Mouse (Mus musculus) heart, postnatal 4 days (tissue): ENCODE data around the gene Hist1h3g. TPM values are rescaled to one million over a fixed set of nuclear protein-coding genes. Genes with fewer than 3 reads are reported as not detected.
"Not testable (repeated sequence)": the region's sequence is repeated elsewhere in the genome, so short reads cannot be mapped to it uniquely, and the experiment has no call there.

Experiments
- DNase-seq: peaks from one replicate; pipeline ENCODE4 v3.0.0; 2021
- total RNA-seq, 2 experiments: library from RNA; stranded (reverse); gene quantifications; 2 replicates each; pipeline ENCODE4 v1.2.3; 2021

Hist1h3g gene
- total RNA-seq, 2 experiments from 2014 or later, result 165 to 172 TPM

- no peak for DNase-seq
Observed at GRCm38 (mm10) chr13:23536076-23536822, 1.0 kb downstream of the Hist1h3g start.

DNA sequence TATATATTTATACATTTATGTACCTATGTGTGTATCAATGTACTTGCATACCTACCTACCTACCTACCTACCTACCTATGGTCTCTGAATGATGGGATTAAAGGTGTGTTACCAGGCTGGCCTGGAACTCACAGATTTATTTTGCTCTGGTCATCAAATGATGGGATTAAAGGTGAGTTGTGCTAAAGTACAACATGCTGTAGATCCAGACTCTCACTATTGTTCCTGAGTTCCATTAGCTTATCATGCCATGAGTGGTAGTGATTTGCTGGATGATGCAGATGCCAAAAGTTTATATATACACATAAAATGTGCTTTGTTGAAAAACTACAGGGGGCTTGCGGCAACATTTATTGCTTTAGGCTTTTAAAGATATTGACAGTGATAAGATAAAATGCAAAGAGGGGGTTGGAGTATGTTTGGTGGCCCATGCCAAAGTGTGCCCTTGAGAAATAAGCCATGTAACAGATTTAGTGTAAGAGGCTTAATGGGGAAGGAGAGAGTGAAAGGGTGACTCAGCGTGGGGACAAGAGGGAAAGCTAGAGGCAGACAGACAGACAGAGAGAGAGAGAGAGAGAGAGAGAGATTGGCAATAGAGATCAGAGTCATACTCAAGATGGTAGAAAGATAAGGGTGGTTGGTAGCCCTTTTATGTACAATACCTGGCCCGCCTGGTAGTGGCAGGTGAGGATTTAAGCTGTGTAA is 1.9 kb downstream of the Hist1h3g start:
- no peak for DNase-seq

- DNase-seq, result no peak
Observed at GRCm38 (mm10) chr13:23538249-23538648, 3.0 kb downstream of the Hist1h3g start.

GRCm38 (mm10) chr13:23539821-23540220 is 4.6 kb downstream of the Hist1h3g start:
- not testable (repeated sequence) for DNase-seq

- no peak for DNase-seq
Observed at GRCm38 (mm10) chr13:23541497-23541896, 6.3 kb downstream of the Hist1h3g start.

- DNase-seq, result not testable (repeated sequence)
Observed at GRCm38 (mm10) chr13:23542225-23542980, 7.2 kb downstream of the Hist1h3g start.

DNA sequence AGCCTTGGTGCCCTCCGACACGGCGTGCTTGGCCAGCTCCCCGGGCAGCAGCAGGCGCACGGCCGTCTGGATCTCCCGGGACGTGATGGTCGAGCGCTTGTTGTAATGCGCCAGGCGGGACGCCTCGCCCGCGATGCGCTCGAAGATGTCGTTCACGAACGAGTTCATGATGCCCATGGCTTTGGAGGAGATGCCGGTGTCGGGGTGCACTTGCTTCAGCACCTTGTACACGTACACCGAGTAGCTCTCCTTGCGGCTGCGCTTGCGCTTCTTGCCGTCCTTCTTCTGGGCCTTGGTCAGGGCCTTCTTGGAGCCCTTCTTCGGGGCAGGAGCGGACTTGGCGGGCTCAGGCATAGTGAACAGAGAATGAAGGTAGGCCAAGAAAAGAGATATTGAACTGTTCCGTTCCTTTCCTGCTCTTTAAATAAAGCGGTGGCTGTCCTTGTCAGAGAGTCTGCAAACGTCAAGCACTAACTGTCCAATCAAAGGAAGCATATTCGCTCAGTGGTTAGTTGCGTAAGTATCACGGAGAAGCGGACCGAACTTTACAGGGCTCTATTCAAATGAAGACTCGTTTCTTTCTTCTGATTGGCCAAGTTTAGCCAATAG is 7.9 kb downstream of the Hist1h3g start, which contains the start of gene Hist1h2bh:
Gene Hist1h2bh, minus strand, starts transcription at position 394 of the 609 bp plus-strand sequence.
- peak; percentile 62 for DNase-seq

GRCm38 (mm10) chr13:23543965-23544786 is 9.0 kb downstream of the Hist1h3g start, which contains the start of gene Hist1h3f:
Hist1h3f (plus strand) TSS chr13:23544052.
- DNase-seq, result peak; percentile 68

- DNase-seq, result not testable (repeated sequence)
Observed at GRCm38 (mm10) chr13:23544787-23545120, 9.5 kb downstream of the Hist1h3g start.

DNA sequence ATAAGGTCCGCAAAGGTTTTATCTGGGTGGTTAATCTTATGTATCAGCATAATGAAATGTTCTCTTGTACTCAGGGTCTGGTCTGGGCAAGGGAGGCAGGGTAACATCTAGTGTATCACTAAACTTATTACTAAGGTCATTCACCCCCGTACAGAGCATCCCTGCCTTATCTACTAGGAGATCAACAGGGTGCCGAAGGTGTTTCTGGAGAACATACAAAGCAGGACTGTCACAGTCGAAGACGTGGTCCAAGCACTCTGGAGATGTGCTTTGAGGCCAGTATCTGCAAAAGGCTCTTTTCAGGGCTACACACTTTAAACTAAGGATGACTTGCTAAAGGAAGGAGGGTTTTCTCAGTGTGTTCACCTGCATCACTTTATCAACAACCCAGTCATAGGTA is 11.5 kb downstream of the Hist1h3g start:
- DNase-seq, result no peak

- no peak for DNase-seq
Observed at GRCm38 (mm10) chr13:23550761-23551145, 15.5 kb downstream of the Hist1h3g start.

- DNase-seq, result peak; percentile 89
Observed at GRCm38 (mm10) chr13:23551146-23551834, 16.1 kb downstream of the Hist1h3g start, which contains the start of gene Hist1h4f. Hist1h4f (minus strand) TSS chr13:23551648.

GRCm38 (mm10) chr13:23551931-23552914 is 17.0 kb downstream of the Hist1h3g start:
- no peak for DNase-seq

DNA sequence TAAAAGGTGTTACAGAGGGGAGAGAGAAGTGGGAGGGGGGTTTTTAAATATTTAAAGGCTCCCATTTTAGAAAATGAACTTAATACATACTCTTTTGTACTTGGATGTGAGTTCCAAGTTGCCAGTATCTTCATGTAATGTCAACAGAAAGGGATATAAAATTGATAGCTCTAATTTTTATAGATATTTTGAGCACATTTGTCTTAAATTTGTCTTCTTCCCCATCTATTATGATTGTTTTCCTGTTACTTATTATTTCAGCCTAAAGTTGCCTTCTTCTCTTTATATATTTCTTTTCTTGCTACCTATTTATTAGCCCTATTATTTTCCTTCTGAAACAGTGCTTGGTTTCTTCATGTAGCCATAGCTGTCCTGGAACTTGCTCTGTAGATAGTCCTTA is 17.7 kb downstream of the Hist1h3g start, which contains the start of gene Hist1h1d:
Gene Hist1h1d, plus strand, starts transcription at position 301 of the 400 bp plus-strand sequence.
- no peak for DNase-seq

DNA sequence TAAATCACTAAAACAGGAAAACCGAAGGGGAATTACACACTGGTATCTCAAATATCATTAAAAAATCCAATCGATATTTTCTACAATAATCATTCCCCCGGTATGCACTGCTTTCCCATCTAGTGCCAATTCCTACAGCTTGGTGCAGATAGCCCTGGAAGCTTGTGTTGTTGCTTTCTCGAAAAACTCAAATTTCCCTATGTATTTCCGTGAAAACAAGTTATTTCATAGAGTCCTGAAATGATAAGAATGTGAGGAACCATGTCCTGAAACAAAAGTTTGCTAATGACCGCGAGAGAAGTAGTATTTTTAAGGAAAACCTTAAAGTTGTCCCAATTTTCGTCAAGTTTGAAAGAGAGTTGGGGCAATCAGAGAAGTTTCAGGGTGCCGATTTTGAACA is 19.2 kb downstream of the Hist1h3g start:
- no peak for DNase-seq

DNA sequence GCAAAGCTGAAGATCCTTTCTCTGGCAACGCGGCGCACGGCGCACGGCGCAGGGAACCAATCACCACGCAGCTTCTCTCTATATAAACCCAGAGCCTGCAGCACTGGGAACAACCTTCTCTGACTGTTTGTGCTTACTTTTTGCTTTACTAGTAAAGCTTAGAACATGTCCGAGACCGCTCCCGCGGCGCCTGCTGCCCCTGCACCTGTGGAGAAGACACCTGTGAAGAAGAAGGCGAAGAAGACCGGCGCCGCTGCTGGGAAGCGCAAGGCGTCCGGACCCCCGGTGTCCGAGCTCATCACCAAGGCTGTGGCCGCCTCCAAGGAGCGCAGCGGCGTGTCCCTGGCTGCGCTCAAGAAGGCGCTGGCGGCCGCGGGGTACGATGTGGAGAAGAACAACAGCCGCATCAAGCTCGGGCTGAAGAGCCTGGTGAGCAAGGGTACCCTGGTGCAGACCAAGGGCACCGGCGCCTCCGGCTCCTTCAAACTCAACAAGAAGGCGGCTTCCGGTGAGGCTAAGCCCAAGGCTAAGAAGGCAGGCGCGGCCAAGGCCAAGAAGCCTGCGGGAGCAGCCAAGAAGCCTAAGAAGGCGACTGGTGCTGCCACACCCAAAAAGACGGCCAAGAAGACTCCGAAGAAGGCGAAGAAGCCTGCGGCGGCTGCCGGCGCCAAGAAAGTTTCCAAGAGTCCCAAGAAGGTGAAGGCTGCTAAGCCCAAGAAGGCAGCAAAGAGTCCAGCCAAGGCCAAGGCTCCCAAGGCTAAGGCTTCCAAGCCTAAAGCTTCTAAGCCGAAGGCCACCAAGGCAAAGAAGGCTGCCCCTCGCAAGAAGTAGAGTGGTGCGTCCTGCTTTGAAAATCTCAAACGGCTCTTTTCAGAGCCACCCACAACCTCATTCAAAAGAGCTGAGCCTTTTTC is 20.0 kb downstream of the Hist1h3g start:
- peak; percentile 75 for DNase-seq

- DNase-seq, result peak; percentile 64
Observed at GRCm38 (mm10) chr13:23555839-23556416, 20.7 kb downstream of the Hist1h3g start.

DNA sequence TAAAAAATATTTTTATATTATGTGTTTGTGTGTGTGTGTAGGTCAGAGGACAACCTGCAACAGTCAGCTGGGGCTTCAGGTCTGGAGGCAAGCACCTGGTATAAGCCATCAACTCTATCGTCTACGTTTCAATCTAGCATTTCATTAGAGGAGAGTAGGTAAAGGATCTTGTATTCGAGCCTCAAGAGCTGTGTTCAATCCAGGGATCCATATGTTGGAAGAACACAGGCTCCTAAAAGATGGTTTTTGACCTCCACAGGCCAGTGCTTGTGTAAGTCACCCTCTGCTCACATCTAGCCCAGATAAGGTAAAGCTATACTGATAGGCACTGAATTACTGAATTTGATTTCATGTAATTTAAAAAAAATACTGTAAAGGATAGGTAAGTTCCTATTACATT is 21.7 kb downstream of the Hist1h3g start:
- no peak for DNase-seq
